Mouse (Mus musculus): ENCODE data around the gene Slc38a3. TPM values are rescaled to one million over a fixed set of nuclear protein-coding genes. Genes with fewer than 3 reads are reported as not detected.
A peak's percentile ranks its signal among the peaks of the same experiment; 100 is the strongest.

The Slc38a3 gene
- total RNA-seq, 2 experiments from 2014 or later = 74.7 to 76.2 TPM

DNA sequence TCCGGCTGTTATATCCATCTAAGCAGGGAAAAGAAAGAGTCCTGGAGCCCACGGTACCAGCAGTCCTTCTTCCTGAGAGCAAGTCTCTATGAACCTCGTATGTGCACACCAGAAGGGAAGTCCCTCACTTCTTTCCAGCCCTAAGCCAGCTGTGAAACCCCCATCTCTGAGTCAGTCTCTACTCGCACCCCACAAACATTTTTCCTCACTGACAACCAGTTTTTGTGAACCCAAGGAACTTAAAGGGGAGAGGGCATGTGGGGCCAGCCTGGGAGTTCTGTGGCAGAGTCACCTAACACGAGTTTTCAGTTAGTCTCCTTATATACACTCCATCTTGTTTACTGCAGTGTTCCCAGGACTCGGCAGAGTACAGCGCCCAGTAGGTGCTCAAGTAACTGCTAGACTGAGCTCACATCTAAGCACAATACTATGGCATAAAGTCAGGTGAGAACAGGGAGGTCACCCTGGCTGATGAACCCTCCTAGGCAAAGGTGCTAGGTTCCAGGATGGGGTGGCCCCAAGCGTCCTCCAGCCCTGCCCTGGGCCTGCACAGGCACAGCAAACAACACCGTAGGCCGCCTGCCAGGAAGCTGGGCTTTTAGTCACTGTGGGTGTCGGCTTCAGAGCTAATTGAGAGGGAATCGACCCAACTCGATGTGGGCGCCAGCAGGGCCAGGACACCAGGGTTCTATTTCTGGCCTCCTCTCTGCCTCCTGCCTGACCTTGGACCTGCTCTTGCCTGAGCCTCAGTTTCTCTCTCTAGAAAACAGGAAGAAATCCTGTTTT lies 34.2 kb upstream of the Slc38a3 start:
- intact Hi-C loops (cut with DNase I) = no loop called here
- H3K4me3 ChIP-seq = no peak overlapping the region
- no peak overlapping the region for H3K27ac ChIP-seq
- DNase-seq (ENCODE audit: extremely low spot score in 1 of 2, low spot score in 2 of 2) = no peak
- no peak for TF ChIP-seq CTCF (IDR thresholded peaks at IDR 0.05)

DNA sequence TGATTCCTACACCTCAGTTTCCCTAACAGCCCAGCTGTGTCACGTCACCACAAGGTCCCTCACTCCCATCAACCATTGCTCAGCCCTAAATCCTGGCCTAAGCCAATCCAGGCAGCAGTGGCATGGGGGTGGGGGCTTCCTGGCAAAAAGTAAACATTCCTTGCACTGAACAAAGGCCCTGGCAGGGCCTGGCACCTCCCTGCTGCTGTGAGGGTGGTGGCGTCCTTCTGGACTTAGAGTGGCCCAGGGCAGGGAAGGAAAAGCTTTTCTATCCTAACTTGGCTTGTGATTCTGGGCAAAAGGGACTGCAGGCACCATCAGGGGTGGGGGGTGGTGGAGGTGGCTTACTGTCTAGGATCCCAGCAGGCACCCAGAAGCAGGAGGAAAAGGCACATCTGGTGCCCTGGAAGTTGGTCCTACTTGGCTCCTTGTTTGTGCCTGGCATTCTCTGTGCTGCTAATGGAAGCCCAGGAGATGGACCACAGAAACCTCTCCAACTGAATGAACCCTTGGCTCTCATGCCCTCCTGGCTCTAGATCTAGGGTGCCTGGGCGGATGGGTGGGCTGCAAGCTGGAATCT lies 33.4 kb upstream of the Slc38a3 start:
- Histone ChIP-seq H3K27ac (no peak overlapping the region), H3K4me3 (no peak overlapping the region)
- TF ChIP-seq CTCF (IDR thresholded peaks at IDR 0.05) = no peak
- intact Hi-C loops (cut with DNase I) = no loop called here
- DNase-seq (ENCODE audit: extremely low spot score in 1 of 2, low spot score in 2 of 2) = no peak

DNA sequence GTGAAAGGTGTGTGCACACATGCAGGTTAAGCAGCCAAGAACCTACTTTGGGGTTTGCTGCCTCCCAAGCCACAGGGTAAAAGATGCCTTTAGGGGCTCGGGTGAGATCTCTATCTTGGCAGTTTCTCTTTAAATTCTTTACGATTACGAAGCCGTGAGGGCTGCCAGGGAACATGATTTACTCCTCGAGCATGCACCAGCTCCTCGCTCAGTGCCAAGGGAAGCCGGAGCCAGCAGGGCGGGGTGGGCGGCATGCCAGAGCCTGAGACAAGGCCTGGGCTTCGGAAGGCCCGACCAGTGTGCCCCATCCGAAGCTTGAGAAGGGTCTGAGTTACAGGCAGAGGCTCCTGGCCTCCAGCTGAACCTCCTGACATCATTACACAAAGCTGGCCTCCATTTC lies 32.3 kb upstream of the Slc38a3 start:
- intact Hi-C loops (cut with DNase I) = no loop called here
- peak overlapping the region; percentile 73 for H3K27ac ChIP-seq
- DNase-seq (ENCODE audit: extremely low spot score in 1 of 2, low spot score in 2 of 2) = peak; percentile 58 to 78
- no peak for TF ChIP-seq CTCF (IDR thresholded peaks at IDR 0.05)
- no peak overlapping the region for H3K4me3 ChIP-seq

DNA sequence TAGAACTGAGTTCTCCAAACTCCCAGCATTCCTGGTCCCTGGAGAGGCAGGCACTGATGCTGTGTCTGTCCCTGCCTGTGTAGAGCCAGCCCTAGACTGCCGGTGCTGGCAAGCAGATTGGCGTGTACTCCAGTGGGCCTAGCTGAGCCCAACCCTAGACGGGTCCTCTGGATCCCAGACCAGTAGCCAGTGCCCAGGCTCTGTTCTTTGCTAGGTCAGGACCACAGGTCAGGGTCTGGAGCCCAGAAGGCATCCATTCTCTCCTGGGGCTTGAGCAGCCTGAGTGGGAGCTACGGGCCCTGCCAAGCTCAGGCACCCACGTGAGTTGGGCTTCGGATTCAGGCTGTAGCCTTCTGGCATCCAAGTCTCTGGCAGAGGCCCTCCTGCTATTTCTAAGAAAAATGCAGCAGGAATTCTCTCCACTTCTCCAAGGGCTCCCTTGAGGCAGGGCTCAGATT lies 30.8 kb upstream of the Slc38a3 start:
- Histone ChIP-seq H3K27ac (peak overlapping the region; percentile 73), H3K4me3 (no peak overlapping the region)
- TF ChIP-seq CTCF (IDR thresholded peaks at IDR 0.05) = no peak
- intact Hi-C loops (cut with DNase I) = no loop called here
- peak; percentile 50 to 60 for DNase-seq (ENCODE audit: extremely low spot score in 1 of 2, low spot score in 2 of 2)

DNA sequence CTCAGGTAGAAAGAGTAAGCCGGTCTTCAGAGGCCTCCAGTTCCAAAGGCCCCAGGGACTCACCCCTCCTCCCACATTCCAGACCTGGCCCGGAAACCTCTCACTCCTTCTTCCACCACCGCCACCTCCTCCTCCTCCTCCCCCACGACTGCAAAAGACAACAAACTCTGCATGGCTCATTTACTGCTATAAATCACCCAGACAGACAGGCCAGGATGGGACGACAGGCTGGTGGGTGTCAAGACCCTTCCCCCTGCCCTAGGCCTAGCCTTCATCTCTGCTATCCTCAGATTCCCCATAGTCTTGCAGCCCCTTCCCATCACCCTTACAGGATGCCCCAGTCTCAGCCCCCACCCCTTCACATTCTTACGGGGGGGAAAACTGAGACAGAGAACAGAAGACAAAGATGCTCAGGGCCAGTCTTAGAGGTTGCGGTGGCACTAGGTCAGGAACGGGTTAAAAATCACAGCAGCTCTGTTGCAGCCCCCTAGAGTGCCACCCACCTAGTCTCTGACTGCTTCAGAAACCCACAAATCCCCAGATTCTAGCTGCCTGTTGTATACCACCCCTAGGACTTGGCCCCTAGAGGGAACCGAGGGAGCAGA lies 30.1 kb upstream of the Slc38a3 start:
- Histone ChIP-seq H3K4me3 (no peak overlapping the region), H3K27ac (peak overlapping the region; percentile 73)
- intact Hi-C loops (cut with DNase I) = no loop called here
- no peak for TF ChIP-seq CTCF (IDR thresholded peaks at IDR 0.05)
- no peak for DNase-seq (ENCODE audit: extremely low spot score in 1 of 2, low spot score in 2 of 2)

DNA sequence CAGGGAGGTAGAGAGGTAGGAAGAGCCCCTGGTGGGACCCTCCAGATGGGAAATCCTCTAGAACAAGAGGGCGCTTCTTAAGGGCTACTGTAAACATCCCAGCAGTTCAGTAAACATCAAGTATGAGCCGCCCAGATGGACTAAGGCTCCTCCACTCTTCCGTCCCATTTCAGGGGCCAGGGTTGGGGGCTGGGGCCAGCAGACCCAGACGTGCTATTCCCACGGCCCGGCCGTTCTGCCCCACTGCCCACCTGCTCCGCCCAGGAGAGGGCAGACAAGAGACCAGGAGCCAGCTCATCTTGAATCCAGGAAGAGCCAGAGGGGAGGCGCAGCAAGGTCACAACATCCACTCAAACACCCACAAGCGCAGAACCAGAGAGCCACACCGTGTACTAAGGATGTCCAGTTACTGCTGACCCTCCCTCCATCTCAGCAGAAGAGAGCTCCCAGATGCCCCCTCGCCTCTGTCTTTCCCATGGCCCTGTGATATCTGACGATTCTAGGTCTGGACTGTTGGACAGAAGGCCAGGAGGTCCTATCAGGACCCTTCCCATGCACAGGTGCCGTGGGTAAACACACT lies 29.4 kb upstream of the Slc38a3 start:
- Histone ChIP-seq H3K4me3 (no peak overlapping the region), H3K27ac (no peak overlapping the region)
- no peak for DNase-seq (ENCODE audit: extremely low spot score in 1 of 2, low spot score in 2 of 2)
- intact Hi-C loops (cut with DNase I) = no loop called here
- no peak; the same call in 1 of the 2 replicates for TF ChIP-seq CTCF (IDR thresholded peaks at IDR 0.05)

DNA sequence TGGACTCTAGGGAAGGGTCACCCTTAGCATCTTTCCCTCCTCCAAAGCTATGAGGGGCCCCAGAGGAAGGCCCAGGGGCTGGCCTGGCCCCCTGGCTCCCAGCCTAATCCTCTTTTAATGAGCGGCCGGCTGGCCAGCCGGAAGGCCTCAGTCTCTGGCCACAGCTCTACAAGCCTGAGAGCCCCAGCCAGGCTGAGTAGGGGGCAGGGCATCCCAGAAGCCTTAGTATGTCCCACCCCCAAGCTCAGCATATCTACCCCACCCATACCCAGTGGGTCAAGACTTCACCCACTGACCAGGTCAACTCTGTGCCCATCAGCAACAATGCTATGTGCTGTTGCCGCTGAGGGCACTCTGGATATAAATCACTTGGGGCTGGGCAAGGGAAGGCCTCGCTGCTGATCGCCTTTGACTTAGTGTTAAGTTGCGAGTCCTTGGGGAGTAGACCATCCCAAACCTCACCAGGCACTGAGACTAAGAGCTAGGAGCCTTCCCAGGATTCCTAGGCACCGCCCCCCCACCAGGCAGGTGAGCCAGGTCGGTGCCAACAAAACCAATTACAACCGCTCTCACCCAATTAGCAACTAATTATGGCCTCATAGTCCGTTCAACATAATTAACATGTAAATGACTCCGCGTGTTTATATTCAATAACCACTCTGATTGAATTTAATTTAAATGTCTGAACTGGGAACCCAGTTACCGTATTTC lies 28.6 kb upstream of the Slc38a3 start:
- no peak for TF ChIP-seq CTCF (IDR thresholded peaks at IDR 0.05)
- Histone ChIP-seq H3K27ac (no peak overlapping the region), H3K4me3 (no peak overlapping the region)
- DNase-seq (ENCODE audit: extremely low spot score in 1 of 2, low spot score in 2 of 2) = no peak
- intact Hi-C loops (cut with DNase I) = no loop called here

DNA sequence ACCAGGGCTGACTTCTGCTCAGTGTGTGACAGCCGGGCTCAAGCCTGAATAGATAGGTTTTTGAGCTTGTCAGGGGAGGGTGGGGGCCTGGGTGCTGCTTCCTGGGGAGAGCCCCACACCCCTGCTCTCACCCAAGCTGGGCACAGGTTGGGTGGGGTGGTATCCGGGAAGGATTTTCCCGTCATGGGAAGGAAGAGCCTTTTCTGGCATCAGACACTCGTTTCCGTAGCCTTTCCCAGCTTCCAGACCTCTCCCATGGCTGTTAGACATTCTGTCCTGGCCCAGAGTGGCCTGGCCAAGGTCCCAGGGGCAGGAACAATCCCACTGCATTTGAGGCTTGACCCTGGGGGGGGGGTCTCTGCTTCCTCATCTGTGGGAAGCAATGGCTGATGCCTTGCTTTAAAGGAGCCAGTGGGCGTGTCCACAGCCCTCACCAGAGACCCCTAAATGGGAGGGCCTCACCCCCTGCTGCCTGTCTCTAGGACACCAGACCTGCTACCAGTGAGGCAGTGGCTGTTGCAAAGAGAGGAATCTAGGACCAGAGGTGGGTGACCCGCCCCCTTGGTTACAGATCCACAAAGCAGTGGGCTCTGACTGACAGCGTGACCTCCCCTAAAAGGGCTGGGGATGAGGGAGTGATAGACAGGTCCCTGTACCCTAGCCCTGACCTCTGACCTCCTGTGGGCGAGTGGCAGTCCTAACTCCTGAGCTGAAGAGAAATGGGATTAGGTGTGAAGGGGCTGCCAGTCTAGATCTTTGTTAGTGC lies 27.7 kb upstream of the Slc38a3 start:
- Histone ChIP-seq H3K4me3 (no peak overlapping the region), H3K27ac (no peak overlapping the region)
- no peak for TF ChIP-seq CTCF (IDR thresholded peaks at IDR 0.05)
- intact Hi-C loops (cut with DNase I) = no loop called here
- no peak for DNase-seq (ENCODE audit: extremely low spot score in 1 of 2, low spot score in 2 of 2)

DNA sequence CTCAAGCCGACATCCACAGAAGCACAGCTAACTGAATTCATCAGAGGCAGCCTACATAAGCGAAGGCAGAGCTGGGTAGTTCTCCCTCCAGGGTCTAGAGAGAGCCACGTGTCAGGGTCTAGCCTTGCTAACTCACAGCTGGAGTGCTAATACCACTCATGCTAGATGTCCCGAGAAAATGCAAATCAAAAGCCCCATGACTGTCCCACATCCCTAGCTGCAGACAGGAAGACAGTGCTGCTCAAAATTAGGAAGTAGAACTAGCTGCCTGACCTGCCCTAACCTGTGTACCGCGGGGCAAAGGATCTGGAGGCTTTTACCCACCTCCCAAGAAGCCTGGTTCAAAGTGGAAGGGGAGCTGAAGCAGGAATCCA lies 26.8 kb upstream of the Slc38a3 start:
- TF ChIP-seq CTCF (IDR thresholded peaks at IDR 0.05) = no peak
- no peak overlapping the region for H3K27ac ChIP-seq
- H3K4me3 ChIP-seq = no peak overlapping the region
- intact Hi-C loops (cut with DNase I) = no loop called here
- no peak for DNase-seq (ENCODE audit: extremely low spot score in 1 of 2, low spot score in 2 of 2)

DNA sequence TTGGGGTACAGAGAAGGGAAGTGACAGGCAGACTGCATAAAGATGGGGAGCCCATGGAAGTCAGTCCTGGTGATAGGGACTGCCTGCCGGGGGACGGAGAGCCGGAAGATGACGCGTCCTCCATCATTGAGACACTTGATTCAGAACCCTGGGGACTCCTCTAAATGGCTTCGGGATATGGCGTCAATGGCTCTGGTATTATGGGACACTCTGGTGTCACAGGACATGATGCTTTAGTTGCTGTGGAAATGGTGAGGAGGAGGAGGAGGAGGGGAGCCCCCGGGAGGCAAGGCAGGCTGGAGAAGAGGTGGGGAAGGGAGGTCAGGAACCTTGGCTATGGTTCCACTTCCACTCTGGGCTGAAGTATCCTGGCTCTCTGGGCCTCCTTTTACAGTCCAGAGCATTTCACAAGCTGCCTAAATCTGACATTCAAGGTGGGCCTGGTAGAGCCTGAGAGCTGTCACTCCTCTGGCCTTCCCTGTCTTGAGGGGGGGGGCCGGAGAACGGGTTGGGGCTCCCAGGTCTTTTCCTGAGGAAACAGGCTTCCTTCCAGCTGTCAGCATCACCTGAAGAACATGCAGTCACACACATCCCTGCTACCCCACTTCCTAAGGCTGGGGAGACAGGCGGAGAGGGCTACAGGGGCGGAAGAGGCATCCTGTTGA lies 26.2 kb upstream of the Slc38a3 start:
- no peak for TF ChIP-seq CTCF (IDR thresholded peaks at IDR 0.05)
- intact Hi-C loops (cut with DNase I) = no loop called here
- H3K27ac ChIP-seq = no peak overlapping the region
- DNase-seq (ENCODE audit: extremely low spot score in 1 of 2, low spot score in 2 of 2) = no peak
- no peak overlapping the region for H3K4me3 ChIP-seq

DNA sequence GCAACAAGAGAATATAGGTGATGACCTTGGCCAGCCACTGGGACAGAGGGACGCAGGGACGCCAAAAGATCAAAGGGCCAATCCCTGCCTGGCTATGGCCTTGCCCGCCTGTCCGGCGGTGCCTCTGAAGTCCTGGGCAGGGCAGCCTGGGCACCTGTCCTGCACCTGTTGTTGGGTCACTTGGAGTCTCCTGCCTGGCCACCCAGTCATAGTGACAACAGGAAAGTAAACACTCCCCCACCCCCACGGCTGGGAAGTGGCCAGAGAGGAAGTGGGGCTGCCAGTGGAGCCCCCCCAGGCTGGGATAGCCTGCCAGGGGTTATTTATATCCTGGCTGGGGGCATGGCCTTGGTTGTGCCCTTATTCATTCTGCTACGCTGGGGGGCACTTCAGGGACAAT lies 25.3 kb upstream of the Slc38a3 start:
- TF ChIP-seq CTCF (IDR thresholded peaks at IDR 0.05) = no peak
- no peak overlapping the region for H3K4me3 ChIP-seq
- no peak overlapping the region for H3K27ac ChIP-seq
- no peak for DNase-seq (ENCODE audit: extremely low spot score in 1 of 2, low spot score in 2 of 2)
- intact Hi-C loops (cut with DNase I) = no loop called here
